8 mouse cellular contexts compared by ENCODE assay signal in the genomic region with DNA sequence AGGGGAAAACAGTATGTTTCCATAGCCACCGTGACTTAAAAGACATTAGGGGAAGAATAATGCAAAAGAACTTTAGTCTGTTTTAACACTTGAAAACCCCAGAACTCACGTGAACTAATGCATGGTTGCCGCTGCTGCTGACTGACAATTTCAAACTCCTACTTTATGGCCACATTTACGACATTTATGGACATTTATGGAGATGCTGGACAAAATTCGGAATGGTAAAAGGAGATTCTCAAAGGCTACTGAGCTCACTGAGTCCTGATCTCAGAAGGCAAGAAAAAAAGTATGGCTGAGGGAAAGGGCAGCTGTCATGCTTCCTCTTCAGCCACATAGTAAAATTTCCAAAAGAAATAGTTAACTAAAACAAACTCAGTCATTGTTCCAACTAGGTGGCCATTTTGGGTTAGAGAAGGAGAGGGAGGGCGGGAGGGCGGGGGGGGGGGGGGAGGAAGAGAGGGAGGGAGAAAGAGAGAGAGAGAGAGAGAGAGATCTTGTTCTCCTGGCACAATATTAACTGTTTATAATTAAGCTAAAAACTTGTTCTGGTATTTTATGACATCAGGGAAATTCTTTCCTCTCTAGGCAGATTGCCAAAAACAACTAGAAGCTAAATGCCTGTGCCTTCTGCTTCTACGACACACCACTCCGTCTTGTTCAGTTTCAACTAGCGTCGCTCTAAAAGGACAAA. TPM values are rescaled to one million over a fixed set of nuclear protein-coding genes. Genes with fewer than 3 reads are reported as not detected.
DNase-seq lines count a peak whose midpoint lies in the region; ATAC-seq and TF ChIP-seq lines count a peak whose summit lies in the region.

No protein-coding gene starts in this region.

- no peak for TF ChIP-seq POLR2A in spleen, adult 2 months (IDR thresholded peaks at IDR 0.05; ENCODE audit: low read depth, low read length)

- peak overlapping the region; percentile 44 for H3K4me2 ChIP-seq in intestine, embryonic 15.5 days (replicated peaks)

- H3K9me3 ChIP-seq in forebrain, embryonic 10.5 days = no peaks in the 10 kb centered on the region
- no peaks in the 10 kb centered on the region for H3K9me3 ChIP-seq in intestine, embryonic 15.5 days

- H3K36me3 ChIP-seq in spleen, adult 2 months (ENCODE audit: control insufficient read depth, insufficient read depth, low read length) = no peaks in the 10 kb centered on the region
- H3K36me3 ChIP-seq in forebrain, embryonic 10.5 days (replicated peaks) = no peaks in the 10 kb centered on the region
- H3K36me3 ChIP-seq in intestine, embryonic 15.5 days = no peaks in the 10 kb centered on the region

- ATAC-seq in intestine, embryonic 15.5 days = peak; percentile 30; the same call in 1 of the 2 replicates
- no peak for ATAC-seq in frontal cortex, adult (ENCODE audit: low TSS enrichment)

- H3K4me3 ChIP-seq in spleen, adult 2 months (ENCODE audit: extremely low read depth, insufficient read depth, insufficient read length) = peak overlapping the region; percentile 49
- peak overlapping the region; percentile 47 for H3K4me3 ChIP-seq in forebrain, embryonic 10.5 days
- H3K4me3 ChIP-seq in intestine, embryonic 15.5 days (replicated peaks) = peak overlapping the region; percentile 35

- peak overlapping the region; percentile 16; the same call in 1 of the 2 replicates for H3K27ac ChIP-seq in spleen, adult 2 months (ENCODE audit: insufficient read depth, low read length)
- peak overlapping the region; percentile 3 for H3K27ac ChIP-seq in forebrain, embryonic 10.5 days
- H3K27ac ChIP-seq in intestine, embryonic 15.5 days = peak overlapping the region; percentile 62

- DNase-seq in spleen, adult 2 months (ENCODE audit: low read depth in 1 of 2, low spot score in 2 of 2) = no peak
- no peak for DNase-seq in spleen, adult 18-20 months
- no peak for DNase-seq in forebrain, embryonic 10.5 days (ENCODE audit: extremely low spot score, low spot score)
- DNase-seq in lung, postnatal 36 days = peak; percentile 60
- no peak for DNase-seq in ovary, postnatal 10 days (ENCODE audit: low spot score)
- no peak for DNase-seq in frontal cortex, postnatal 14 days (ENCODE audit: low spot score in 2 of 2)

- H3K4me1 ChIP-seq in spleen, adult 2 months (ENCODE audit: control insufficient read depth, insufficient read depth, insufficient read length) = no peaks in the 10 kb centered on the region; the same call in 1 of the 2 replicates
- H3K4me1 ChIP-seq in forebrain, embryonic 10.5 days = peaks cover 21% of the 10 kb centered on the region
- H3K4me1 ChIP-seq in intestine, embryonic 15.5 days (replicated peaks) = 0 out of 2 replicates have a peak, but pooled peaks cover 3% of the 10 kb centered on the region

- no peak for TF ChIP-seq CTCF in spleen, adult 2 months (IDR thresholded peaks at IDR 0.05; ENCODE audit: extremely low read depth, insufficient read depth, insufficient read length, insufficient replicate concordance)

- 7% methylated on average over 11 of the region's 11 CpGs for WGBS in spleen, adult 2 months
- WGBS in forebrain, embryonic 10.5 days = 76% methylated on average over 9 of the region's 11 CpGs
- 8% methylated on average over 9 of the region's 11 CpGs for WGBS in intestine, embryonic 15.5 days

- peak overlapping the region; percentile 11 for H3K9ac ChIP-seq in intestine, embryonic 15.5 days

- H3K27me3 ChIP-seq in spleen, adult 2 months (ENCODE audit: control insufficient read depth, insufficient read depth, low read length) = no peaks in the 10 kb centered on the region
- H3K27me3 ChIP-seq in forebrain, embryonic 10.5 days (ENCODE audit: poor library complexity, severe bottlenecking) = no peaks in the 10 kb centered on the region
- H3K27me3 ChIP-seq in intestine, embryonic 15.5 days (replicated peaks) = no peaks in the 10 kb centered on the region

RNA-seq across cellular contexts. Expression of gene Dnajb4, which starts 17.7 kb away (rescaled TPM):
- 2.2 and 2.4 TPM in 2 replicates for polyA plus RNA-seq in spleen, adult 2 months (2012; rRNA removed)
- polyA plus RNA-seq in forebrain, embryonic 10.5 days (2016; fragmentation: Nextera tagmentation; extraction: Ambion mirVana) = 16.2 and 18.8 TPM in 2 replicates
- 23.1 and 25.5 TPM in 2 replicates for polyA plus RNA-seq in intestine, embryonic 15.5 days (2015; fragmentation: Nextera tagmentation; extraction: Ambion mirVana)

RNA-seq across cellular contexts. Expression of gene Fubp1, which starts 17.8 kb away (rescaled TPM):
- 59.1 and 68.7 TPM in 2 replicates for polyA plus RNA-seq in spleen, adult 2 months (2012; rRNA removed)
- 444 and 478 TPM in 2 replicates for polyA plus RNA-seq in forebrain, embryonic 10.5 days (2016; fragmentation: Nextera tagmentation; extraction: Ambion mirVana)
- 177 and 205 TPM in 2 replicates for polyA plus RNA-seq in intestine, embryonic 15.5 days (2015; fragmentation: Nextera tagmentation; extraction: Ambion mirVana)

RNA-seq across cellular contexts. Expression of gene Gipc2, which starts 26.4 kb away (rescaled TPM):
- polyA plus RNA-seq in spleen, adult 2 months (2012; rRNA removed) = 0.06 and 0.12 TPM in 2 replicates
- polyA plus RNA-seq in forebrain, embryonic 10.5 days (2016; fragmentation: Nextera tagmentation; extraction: Ambion mirVana) = 1.9 and 3.5 TPM in 2 replicates
- polyA plus RNA-seq in intestine, embryonic 15.5 days (2015; fragmentation: Nextera tagmentation; extraction: Ambion mirVana) = 171 and 172 TPM in 2 replicates

Comparison
In these comparisons a context has a peak if more than half of its experiments do, and no peak if none do; other contexts are left out.
1. H3K27ac ChIP-seq: peak in every context shown above with its lines; median percentile 62 in intestine, embryonic 15.5 days; 16 in spleen, adult 2 months; 3 in forebrain, embryonic 10.5 days.
2. RNA of gene Gipc2, which starts 26.4 kb away (polyA plus RNA-seq): 171 to 172 TPM in intestine, embryonic 15.5 days; 1.9 to 3.5 TPM in forebrain, embryonic 10.5 days and 0.06 to 0.12 TPM in spleen, adult 2 months; every median in the first group is over 10 times any median in the second.
3. Peak in every context shown above with its lines, with median percentiles within 50 percentile points of each other: H3K4me3 ChIP-seq.